In the genomic region with DNA sequence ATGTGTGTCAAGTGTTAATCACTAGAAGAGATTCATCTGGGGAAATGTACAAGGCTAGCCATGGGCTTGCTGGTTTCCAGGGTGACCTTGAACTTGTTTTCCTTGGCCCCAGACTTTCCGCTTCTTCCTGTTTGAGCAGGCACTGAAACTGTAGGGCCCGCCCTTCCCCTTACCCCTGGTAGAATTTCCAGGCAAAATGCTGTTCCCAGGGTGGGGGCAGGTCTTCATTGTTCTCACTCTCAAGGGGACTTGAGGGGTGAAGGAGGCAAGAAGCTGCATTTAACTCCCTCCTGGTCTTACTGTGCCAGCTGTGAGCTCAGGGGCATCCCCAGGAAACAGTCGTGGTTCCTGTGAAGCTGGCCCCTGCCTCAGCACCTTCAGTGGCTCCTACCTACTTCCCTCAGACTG, we compare ENCODE assay signal across 8 mouse cellular contexts. TPM values are rescaled to one million over a fixed set of nuclear protein-coding genes. Genes with fewer than 3 reads are reported as not detected.
DNase-seq lines count a peak whose midpoint lies in the region; ATAC-seq and TF ChIP-seq lines count a peak whose summit lies in the region.

No protein-coding gene starts in this region.

- no peak overlapping the region for H3K4me2 ChIP-seq in liver, postnatal 0 days (ENCODE audit: low read depth, low read length)
- H3K4me2 ChIP-seq in midbrain, embryonic 11.5 days: no peak overlapping the region

- no peak overlapping the region for H3K27ac ChIP-seq in liver, postnatal 0 days (ENCODE audit: low read depth)
- H3K27ac ChIP-seq in midbrain, embryonic 11.5 days (ENCODE audit: low read depth, low read length): no peak overlapping the region

- H3K9ac ChIP-seq in liver, postnatal 0 days (replicated peaks): no peak overlapping the region
- H3K9ac ChIP-seq in midbrain, embryonic 11.5 days (ENCODE audit: low read length): no peak overlapping the region

- DNase-seq in liver: peak; percentile 10
- DNase-seq in liver, postnatal 0 days: no peak
- DNase-seq in adrenal gland, postnatal 25 days: peak; percentile 24
- DNase-seq in heart, postnatal 25 days (ENCODE audit: low spot score): peak; percentile 64
- peak; percentile 62 for DNase-seq in lung, postnatal 10 days
- no peak for DNase-seq in layer of hippocampus, postnatal 14 days (ENCODE audit: low spot score in 2 of 2)
- DNase-seq in cerebellum, adult 8-10 months: no peak
- no peak for DNase-seq in midbrain, embryonic 11.5 days (ENCODE audit: low spot score, missing footprints)

- no peaks in the 10 kb centered on the region for H3K9me3 ChIP-seq in liver, postnatal 0 days (ENCODE audit: low read length)
- H3K9me3 ChIP-seq in midbrain, embryonic 11.5 days (ENCODE audit: control insufficient read depth, low read length): no peaks in the 10 kb centered on the region

- WGBS in liver, postnatal 0 days (ENCODE audit: insufficient replicate concordance): 50% methylated on average over 3 of the region's 3 CpGs
- WGBS in midbrain, embryonic 11.5 days: 58% methylated on average over 3 of the region's 3 CpGs

- TF ChIP-seq EP300 in liver, postnatal 0 days (IDR thresholded peaks at IDR 0.05; ENCODE audit: low read depth): no peak

- H3K4me1 ChIP-seq in liver, postnatal 0 days (ENCODE audit: insufficient read depth): peaks cover 29% of the 10 kb centered on the region
- peaks cover 23% of the 10 kb centered on the region for H3K4me1 ChIP-seq in midbrain, embryonic 11.5 days (ENCODE audit: control insufficient read depth, insufficient read depth, low read length)

- H3K36me3 ChIP-seq in liver, postnatal 0 days (replicated peaks; ENCODE audit: insufficient read depth, low read length): no peaks in the 10 kb centered on the region
- no peaks in the 10 kb centered on the region for H3K36me3 ChIP-seq in midbrain, embryonic 11.5 days (ENCODE audit: control insufficient read depth, insufficient read depth, low read length)

- ATAC-seq in liver, postnatal 0 days: no peak
- no peak for ATAC-seq in midbrain, embryonic 11.5 days (ENCODE audit: low FRiP score)

- intact Hi-C loops in heart, postnatal 25 days (cut with DNase I): loop anchor here (2.0 kb wide), 1 partner anchor 15 kb away; no protein-coding TSS in a partner anchor

- no peaks in the 10 kb centered on the region for H3K27me3 ChIP-seq in liver, postnatal 0 days (ENCODE audit: insufficient read depth, low read length)
- no peaks in the 10 kb centered on the region for H3K27me3 ChIP-seq in midbrain, embryonic 11.5 days (ENCODE audit: control insufficient read depth, insufficient read depth, low read length)

- no peak for TF ChIP-seq CTCF in liver, postnatal 0 days (IDR thresholded peaks at IDR 0.05; ENCODE audit: low read depth)

- H3K4me3 ChIP-seq in liver, postnatal 0 days (ENCODE audit: low read depth, low read length): no peak overlapping the region
- H3K4me3 ChIP-seq in midbrain, embryonic 11.5 days (ENCODE audit: low read depth, low read length): no peak overlapping the region

RNA-seq across cellular contexts. Expression of a gene that starts 55.9 kb away (rescaled TPM):
- 6.9 and 9.1 TPM in 2 replicates for polyA plus RNA-seq in liver, postnatal 0 days (2015; fragmentation: Nextera tagmentation; extraction: Ambion mirVana)
- total RNA-seq in adrenal gland, postnatal 25 days (2021): 96.1 and 137 TPM in 2 replicates
- total RNA-seq in heart, postnatal 25 days (2021): 10 to 100 TPM; 46.0 to 52.1 TPM
- 100 to 1,000 TPM; 113 to 114 TPM for total RNA-seq in layer of hippocampus, postnatal 14 days (2021)
- 32.6 and 42.3 TPM in 2 replicates for polyA plus RNA-seq in midbrain, embryonic 11.5 days (2014; fragmentation: Nextera tagmentation; extraction: Ambion mirVana)

Comparison
In these comparisons a context has a peak if more than half of its experiments do, and no peak if none do; other contexts are left out.
1. DNase-seq: peak in liver (single experiment), adrenal gland, postnatal 25 days (single experiment), heart, postnatal 25 days (single experiment) and lung, postnatal 10 days (single experiment); none in liver, postnatal 0 days (single experiment), layer of hippocampus, postnatal 14 days (0 of 2), cerebellum, adult 8-10 months (single experiment) and midbrain, embryonic 11.5 days (single experiment).